Mouse (Mus musculus) kidney, postnatal 0 days (tissue): ENCODE results near the gene Tango6. TPM values are rescaled to one million over a fixed set of nuclear protein-coding genes. Genes with fewer than 3 reads are reported as not detected.
A peak's percentile ranks its signal among the peaks of the same experiment; 100 is the strongest.

Experiments used
- ATAC-seq: fragments of 200-750 bp; cut with Nextera tagmentation; replicated peaks from 2 replicates; pipeline ENCODE4 v1.8.0; 2017; ENCODE audit warnings: low read depth, moderate number of reproducible peaks, moderate TSS enrichment, moderate library complexity; ENCODE audit not compliant: low FRiP score
- DNase-seq: peaks from one replicate; pipeline ENCODE4 v3.0.0-alpha.2; 2016; ENCODE audit warnings: low spot score
- H3K27ac ChIP-seq: fragments of 300-500 bp; sonication (generic); 2 replicates; pipeline ENCODE4 v1.5.1; 2014; ENCODE audit warnings: mild to moderate bottlenecking
- H3K27me3 ChIP-seq: fragments of 300-500 bp; sonication (generic); 2 replicates; pipeline ENCODE4 v1.6.1; 2014; ENCODE audit warnings: low read length, mixed read lengths; ENCODE audit not compliant: insufficient read depth
- H3K36me3 ChIP-seq: fragments of 300-500 bp; sonication (generic); 2 replicates; pipeline ENCODE4 v1.6.1; 2014; ENCODE audit warnings: low read length, mixed read lengths; ENCODE audit not compliant: insufficient read depth
- H3K4me1 ChIP-seq: fragments of 300-500 bp; sonication (generic); replicated peaks from 2 replicates; pipeline ENCODE4 v1.6.1; 2014; ENCODE audit warnings: antibody characterized with exemption, low read length, mixed read lengths; ENCODE audit not compliant: insufficient read depth
- H3K4me2 ChIP-seq: fragments of 300-500 bp; sonication (generic); 2 replicates; pipeline ENCODE4 v1.6.1; 2014; ENCODE audit warnings: mild to moderate bottlenecking, low read length, moderate library complexity, mixed read lengths
- H3K4me3 ChIP-seq: fragments of 300-500 bp; sonication (generic); replicated peaks from 2 replicates; pipeline ENCODE4 v1.5.1; 2014; ENCODE audit warnings: low read depth, low read length
- H3K9ac ChIP-seq: fragments of 300-500 bp; sonication (generic); 2 replicates; pipeline ENCODE4 v1.6.1; 2014; ENCODE audit warnings: low read depth, low read length
- H3K9me3 ChIP-seq: fragments of 300-500 bp; sonication (generic); replicated peaks from 2 replicates; pipeline ENCODE4 v1.6.1; 2016; ENCODE audit warnings: low read length, inconsistent platforms, mixed read lengths
- CTCF ChIP-seq: IDR thresholded peaks from 2 replicates; pipeline ENCODE4 v1.5.1; 2016; ENCODE audit warnings: antibody characterized with exemption, low read depth, mild to moderate bottlenecking, moderate library complexity
- WGBS: fragments of 180-500 bp; shearing (Covaris S2); extraction: QIAGEN DNeasy Blood & Tissue Kit; methylation state at CpG from one replicate; pipeline ENCODE4 v1.1.7; 2014; 5-methylcytosine and 5-hydroxymethylcytosine counted together
- polyA plus RNA-seq: library from polyadenylated mRNA; unstranded; fragments of >200 nt; fragmentation: Nextera tagmentation; extraction: Ambion mirVana; gene quantifications from 2 replicates; pipeline ENCODE4 v1.2.1, GENCODE M21; 2015

Gene Tango6
- polyA plus RNA-seq, 1 experiment from 2014 or later: 6.4 TPM

DNA sequence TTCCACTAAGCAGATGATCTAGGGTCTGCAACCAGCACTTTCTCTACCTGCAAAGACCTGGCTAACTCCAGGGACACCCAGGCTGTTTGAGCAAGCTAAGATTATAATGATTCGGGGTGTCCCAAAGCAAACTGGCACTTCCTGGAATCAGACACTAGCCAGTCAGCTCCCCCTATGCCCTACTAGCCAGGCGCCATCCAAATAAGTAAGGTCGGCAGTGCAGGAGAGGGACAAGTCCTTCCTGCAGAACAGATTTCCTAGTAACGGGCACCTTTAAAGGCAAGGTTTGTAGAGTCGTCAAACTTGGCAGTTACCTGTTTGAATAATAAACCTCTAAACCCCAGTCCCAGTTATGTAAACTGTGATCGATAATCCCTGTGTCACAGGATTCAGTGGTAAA lies 155.9 kb downstream of the Tango6 start:
- no peak for TF ChIP-seq CTCF
- H3K4me2 ChIP-seq: no peak overlapping the region

DNA sequence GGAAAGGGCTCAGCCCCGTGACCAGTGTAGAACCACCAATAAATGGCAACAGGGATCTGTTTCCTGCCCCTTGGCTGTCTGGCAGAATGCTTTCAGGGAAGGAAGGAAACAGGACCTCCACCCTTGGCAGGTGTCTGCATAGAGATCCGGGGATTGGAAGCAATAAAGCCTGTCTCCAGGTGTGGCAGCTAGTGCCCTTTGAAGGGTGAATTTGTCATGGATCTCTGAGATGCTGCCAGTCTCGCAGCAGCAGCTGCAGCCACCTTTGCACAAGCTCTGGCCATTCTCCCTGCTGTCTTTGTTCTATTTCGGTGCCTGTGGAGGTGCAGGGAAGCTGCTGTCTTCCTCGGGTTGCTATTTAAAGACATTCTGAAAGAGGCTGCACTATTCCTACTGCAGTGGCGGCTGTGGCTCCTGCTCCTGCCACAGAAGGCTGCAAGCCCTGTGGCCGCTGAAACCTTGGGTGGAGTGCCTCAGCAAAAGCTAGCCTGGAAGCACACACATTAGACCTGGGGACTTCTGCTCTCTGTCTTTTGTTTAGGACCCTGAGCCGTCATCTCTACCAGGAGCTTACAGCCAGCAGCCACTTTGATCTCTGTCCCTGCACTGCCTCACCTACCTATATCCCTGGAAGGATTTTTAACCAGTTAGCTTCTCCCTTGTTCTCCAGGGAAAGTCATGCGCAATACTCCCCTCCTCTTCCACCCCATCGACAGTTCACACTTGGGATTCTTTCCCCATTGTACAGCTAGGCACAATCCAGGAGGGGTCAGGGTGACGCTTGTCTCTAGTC lies 156.5 kb downstream of the Tango6 start:
- H3K27ac ChIP-seq: peak overlapping the region; percentile 19; the same call in 1 of the 2 replicates
- H3K4me1 ChIP-seq: 0 out of 2 replicates have a peak, but pooled peaks cover 7% of the 10 kb centered on the region
- no peak for DNase-seq
- H3K9me3 ChIP-seq: no peaks in the 10 kb centered on the region
- no peaks in the 10 kb centered on the region for H3K36me3 ChIP-seq
- no peak for ATAC-seq
- TF ChIP-seq CTCF: no peak
- no peak overlapping the region for H3K9ac ChIP-seq
- no peaks in the 10 kb centered on the region for H3K27me3 ChIP-seq
- no peak overlapping the region for H3K4me2 ChIP-seq
- H3K4me3 ChIP-seq: no peak overlapping the region
- 36% methylated on average over 11 of the region's 11 CpGs for WGBS

More for the DNA sequence above, 155.9 kb downstream of the Tango6 start:
- no peak for ATAC-seq
- Histone ChIP-seq H3K4me1 (0 out of 2 replicates have a peak, but pooled peaks cover 7% of the 10 kb centered on the region), H3K27me3 (no peaks in the 10 kb centered on the region), H3K36me3 (no peaks in the 10 kb centered on the region), H3K27ac (no peak overlapping the region), H3K9ac (no peak overlapping the region), H3K4me3 (no peak overlapping the region), H3K9me3 (no peaks in the 10 kb centered on the region)
- DNase-seq: no peak
- WGBS: 62% methylated on average over 6 of the region's 6 CpGs

DNA sequence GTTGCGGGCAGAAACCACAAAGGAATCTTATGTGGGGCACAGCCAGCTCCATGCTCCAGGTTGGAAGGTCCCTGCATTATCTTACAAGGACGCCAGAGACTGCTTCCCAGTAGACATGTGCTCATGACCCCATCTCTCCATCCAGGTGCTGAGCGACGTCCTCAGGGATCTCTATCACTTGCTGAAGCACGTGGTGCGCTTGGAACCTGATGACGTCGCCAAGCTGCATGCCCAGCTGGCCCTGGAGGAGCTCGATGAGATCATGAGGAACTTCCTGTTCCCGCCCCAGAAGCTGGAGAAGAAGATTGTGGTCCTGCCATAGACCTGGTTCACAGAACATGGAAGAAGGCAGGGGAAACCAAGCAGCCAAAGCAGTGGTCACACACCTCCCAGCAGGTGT lies 167.2 kb downstream of the Tango6 start:
- DNase-seq (no peak), ATAC-seq (no peak)
- Histone ChIP-seq H3K9ac (no peak overlapping the region), H3K27ac (no peak overlapping the region), H3K4me2 (no peak overlapping the region), H3K36me3 (0 out of 2 replicates have a peak, but pooled peaks cover 4% of the 10 kb centered on the region), H3K27me3 (no peaks in the 10 kb centered on the region), H3K9me3 (no peaks in the 10 kb centered on the region), H3K4me1 (0 out of 2 replicates have a peak, but pooled peaks cover 3% of the 10 kb centered on the region), H3K4me3 (no peak overlapping the region)
- 86% methylated on average over 10 of the region's 10 CpGs for WGBS
- no peak for TF ChIP-seq CTCF

DNA sequence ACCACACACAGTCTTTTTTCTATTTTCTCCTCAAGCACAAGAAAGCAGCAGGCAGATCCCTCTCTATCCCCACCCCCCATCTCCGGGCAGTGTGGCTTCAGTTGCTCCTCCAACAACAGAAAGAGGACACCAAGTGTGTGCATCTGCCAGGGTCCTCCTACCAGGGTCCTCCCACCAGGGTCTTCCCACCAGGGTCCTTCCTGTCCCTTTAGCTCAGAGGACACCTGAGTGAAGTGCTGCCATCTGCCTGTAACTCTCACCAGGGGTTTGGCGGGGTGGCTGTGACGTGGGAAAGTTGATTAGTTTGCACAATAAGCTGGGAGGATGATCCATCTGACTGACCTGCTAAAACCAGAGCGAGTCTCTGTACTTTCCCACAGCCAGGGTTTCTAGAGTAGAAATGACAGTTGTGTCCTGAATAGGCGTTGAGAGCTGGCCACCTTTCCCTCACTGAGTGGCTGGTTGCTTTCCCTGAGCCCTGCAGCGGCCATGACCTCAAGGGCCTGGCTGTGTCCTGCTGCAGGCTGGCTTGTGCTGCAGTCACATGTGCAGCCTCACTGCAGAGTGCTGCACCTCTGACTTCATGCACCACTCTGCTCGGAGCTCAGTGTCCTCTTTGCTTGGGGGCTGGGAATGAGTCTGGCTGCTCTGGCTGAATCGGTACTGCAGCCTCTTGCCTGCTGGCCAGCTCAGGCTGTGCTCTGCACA lies 171.8 kb downstream of the Tango6 start:
- no peak overlapping the region for H3K9ac ChIP-seq
- H3K4me1 ChIP-seq: 0 out of 2 replicates have a peak, but pooled peaks cover 3% of the 10 kb centered on the region
- ATAC-seq (peak; percentile 60), DNase-seq (peak; percentile 56)
- no peaks in the 10 kb centered on the region for H3K27me3 ChIP-seq
- TF ChIP-seq CTCF: peak; percentile 49
- H3K4me3 ChIP-seq: no peak overlapping the region
- WGBS: 37% methylated on average over 8 of the region's 8 CpGs
- H3K4me2 ChIP-seq: no peak overlapping the region
- H3K9me3 ChIP-seq: no peaks in the 10 kb centered on the region
- H3K27ac ChIP-seq: peak overlapping the region; percentile 11; the same call in 1 of the 2 replicates
- no peaks in the 10 kb centered on the region for H3K36me3 ChIP-seq

DNA sequence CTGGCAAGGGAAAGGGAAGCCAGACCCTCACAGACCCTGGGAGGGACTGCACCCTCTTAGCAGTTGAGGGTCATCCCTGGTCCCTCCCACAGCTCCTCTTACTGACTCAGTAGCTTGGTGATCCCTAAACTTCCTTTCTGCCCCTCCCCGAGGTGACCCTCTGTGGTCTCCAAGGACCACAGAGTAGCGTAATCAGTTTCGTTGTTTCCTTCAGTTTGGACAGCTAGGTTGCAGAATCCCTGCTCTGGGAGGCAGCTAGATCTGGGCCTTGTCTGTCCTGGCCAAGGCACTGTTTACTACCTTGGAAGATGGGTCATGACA lies 172.3 kb downstream of the Tango6 start:
- 61% methylated on average over 3 of the region's 3 CpGs for WGBS
- no peak for ATAC-seq
- no peak for DNase-seq
- Histone ChIP-seq H3K4me1 (0 out of 2 replicates have a peak, but pooled peaks cover 3% of the 10 kb centered on the region), H3K27ac (peak overlapping the region; percentile 11; the same call in 1 of the 2 replicates), H3K9ac (no peak overlapping the region), H3K4me3 (no peak overlapping the region), H3K9me3 (no peaks in the 10 kb centered on the region), H3K4me2 (no peak overlapping the region), H3K36me3 (no peaks in the 10 kb centered on the region), H3K27me3 (no peaks in the 10 kb centered on the region)
- TF ChIP-seq CTCF: no peak

DNA sequence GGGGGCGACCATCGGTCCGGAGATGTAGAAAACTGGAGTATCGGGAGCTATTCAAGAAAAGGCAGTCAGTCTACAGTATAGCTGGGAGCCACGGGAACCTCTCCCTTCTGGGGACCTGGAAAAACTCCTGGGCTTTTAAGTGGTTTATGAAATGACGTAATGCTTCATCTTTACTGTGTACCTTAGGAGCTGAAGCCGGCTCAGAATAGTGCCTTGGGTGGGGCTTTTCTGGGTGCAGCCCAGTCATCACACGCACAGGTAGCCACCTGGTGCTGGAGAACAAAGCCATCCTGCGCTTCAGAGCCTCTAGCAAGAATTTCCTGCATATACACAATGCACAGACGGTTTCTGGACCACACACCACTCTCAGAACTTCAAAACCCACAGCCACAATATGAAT lies 180.0 kb downstream of the Tango6 start:
- Histone ChIP-seq H3K9me3 (no peaks in the 10 kb centered on the region), H3K27ac (no peak overlapping the region), H3K4me3 (no peak overlapping the region), H3K9ac (no peak overlapping the region), H3K27me3 (no peaks in the 10 kb centered on the region), H3K4me2 (no peak overlapping the region), H3K4me1 (no peaks in the 10 kb centered on the region), H3K36me3 (no peaks in the 10 kb centered on the region)
- WGBS: 88% methylated on average over 10 of the region's 10 CpGs
- ATAC-seq (no peak), DNase-seq (no peak)
- no peak for TF ChIP-seq CTCF
